Mouse (Mus musculus): ENCODE results near the gene Jkamp.

Gene Jkamp

GRCm38 (mm10) chr12:72084261-72085023, 947 bp upstream of the Jkamp start:
- intact Hi-C loops (cut with DNase I), result no loop called here

- intact Hi-C loops (cut with DNase I), result no loop called here
These were observed 413 bp upstream of the Jkamp start for GRCm38 (mm10) chr12:72085024-72085328.

DNA sequence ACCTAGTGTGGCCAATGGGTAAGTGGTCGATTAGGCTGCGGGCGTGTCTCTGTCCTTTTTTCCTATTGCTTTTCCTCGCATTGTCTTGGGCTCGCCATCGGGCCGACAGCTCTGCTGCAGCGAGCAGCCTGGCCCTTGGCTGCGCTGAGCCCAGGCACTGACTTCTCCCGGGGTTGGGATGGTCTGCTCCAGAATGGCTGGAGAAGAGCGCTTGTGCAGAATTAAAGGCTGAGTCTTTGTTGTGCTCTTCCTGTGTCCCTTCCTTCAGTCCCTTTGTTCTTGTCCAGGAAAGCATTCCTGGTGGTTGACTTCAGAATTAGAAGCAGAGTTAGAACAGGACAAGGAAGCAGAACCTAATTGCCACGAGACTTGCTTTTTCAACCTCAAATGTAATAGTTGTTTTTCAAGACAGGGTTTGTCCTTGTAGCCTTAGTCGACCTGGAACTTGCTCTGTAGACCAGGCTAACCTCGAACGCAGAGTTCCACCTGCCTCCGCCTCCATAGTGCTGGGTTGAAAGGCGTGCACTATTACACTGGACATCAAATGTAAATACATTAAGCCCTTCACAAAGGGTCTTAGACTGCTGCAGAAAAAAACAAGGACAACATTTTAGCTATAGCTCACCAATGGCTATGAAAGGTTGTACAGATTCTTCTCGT, 907 bp downstream of the Jkamp start:
- intact Hi-C loops (cut with DNase I), result no loop called here

DNA sequence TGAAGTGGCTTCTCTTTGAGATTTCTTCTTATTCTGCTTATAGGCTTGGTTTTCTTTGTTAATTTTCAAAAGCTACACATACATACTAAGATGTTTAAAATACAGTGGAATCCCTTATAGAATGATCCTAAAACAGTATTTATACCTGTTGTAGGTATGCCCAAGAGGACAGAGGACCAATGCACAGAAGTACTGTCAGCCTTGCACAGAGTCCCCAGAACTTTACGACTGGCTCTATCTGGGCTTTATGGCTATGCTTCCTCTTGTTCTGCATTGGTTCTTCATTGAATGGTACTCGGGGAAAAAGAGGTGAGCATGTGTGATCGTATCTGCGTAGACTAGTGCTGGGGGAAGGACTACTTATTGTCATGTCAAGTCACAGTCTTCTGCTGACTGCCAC, 4.4 kb downstream of the Jkamp start:
- intact Hi-C loops (cut with DNase I), result no loop called here

DNA sequence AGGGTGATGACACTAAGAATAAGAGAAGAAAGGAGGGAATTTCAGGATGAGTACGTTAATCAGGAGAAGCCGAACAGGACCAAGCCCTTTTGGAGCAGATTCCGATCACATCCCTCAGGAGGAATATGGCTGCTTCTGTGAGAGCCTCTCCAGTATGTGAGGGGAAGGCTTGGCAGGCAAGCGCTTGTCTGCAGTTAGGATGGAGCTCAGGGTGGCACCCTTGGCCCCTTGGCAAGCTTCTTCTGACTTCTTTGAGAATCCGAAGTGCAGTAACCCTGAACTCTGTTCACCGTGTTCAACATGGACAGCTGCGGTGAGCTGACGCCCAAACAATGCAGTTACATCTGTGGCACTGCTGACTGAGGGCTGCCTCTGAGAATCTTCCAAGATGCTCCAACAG, 11.6 kb downstream of the Jkamp start:
- intact Hi-C loops (cut with DNase I), result no loop called here

GRCm38 (mm10) chr12:72102776-72103175, 17.4 kb downstream of the Jkamp start:
- intact Hi-C loops (cut with DNase I), result loop anchor here (5.0 to 10.0 kb wide), 2 partner anchors 132 to 315 kb away; no protein-coding TSS in a partner anchor

GRCm38 (mm10) chr12:72104027-72104426, 18.6 kb downstream of the Jkamp start:
- intact Hi-C loops (cut with DNase I), result loop anchor here (2.0 to 10.0 kb wide), 3 partner anchors 131 to 323 kb away; no protein-coding TSS in a partner anchor

DNA sequence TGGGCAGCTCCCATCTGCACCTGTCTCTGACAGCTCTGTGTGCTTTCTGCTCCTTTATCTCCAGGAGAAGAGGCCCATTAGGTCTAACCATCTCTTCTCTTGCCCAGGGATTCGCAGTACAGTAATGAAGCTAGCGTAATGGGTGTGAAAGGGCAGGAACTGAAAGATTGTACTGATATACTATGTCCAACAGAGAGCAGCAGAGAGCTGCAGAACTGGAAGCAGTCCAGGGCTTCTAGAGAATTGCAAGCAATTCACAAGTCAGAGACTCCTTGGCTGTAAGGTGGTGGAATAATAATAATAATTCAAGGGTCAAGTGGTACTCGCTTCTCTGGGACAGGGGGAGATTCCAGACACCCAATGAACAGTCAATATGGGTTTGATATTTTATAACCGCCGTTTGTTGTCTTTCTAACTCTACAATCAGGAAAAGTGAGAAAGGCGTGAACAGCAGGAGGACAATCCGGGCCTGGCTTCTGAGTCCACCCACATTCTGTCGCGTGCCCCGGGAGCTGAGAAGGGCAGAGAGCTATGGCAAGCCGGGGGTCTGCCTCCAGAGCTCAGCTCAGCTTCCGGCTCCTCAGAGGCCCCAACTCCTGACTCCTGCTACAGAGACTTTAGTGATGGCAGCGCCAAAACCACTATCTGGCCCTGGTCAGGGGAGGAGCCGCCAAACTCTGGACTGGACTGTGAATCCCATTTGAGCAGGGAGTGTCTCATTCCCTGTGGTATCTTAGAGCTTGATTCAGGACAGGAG, 19.3 kb downstream of the Jkamp start:
- intact Hi-C loops (cut with DNase I), result loop anchor here (2.0 to 10.0 kb wide), 3 partner anchors 130 to 322 kb away; no protein-coding TSS in a partner anchor

DNA sequence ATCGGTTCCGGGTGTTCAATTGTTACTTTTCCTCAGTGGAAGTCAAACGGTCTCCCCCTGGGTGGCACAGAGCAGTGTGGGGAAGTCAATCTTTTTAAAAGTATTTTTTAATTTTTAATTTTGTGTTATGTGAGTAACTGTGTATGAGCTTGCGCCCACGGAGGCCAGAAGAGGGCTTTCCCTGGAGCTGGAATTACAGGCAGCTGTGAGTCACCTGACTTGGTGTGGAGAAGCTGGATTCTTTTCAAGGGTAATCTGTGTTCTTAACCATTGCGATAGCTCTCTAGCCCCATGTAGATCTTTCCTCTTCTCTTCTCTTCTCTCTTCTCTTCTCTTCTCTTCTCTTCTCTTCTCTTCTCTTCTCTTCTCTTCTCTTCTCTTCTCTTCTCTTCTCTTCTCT, 29.7 kb downstream of the Jkamp start:
- intact Hi-C loops (cut with DNase I), result no loop called here

- intact Hi-C loops (cut with DNase I), result no loop called here
These were observed 30.4 kb downstream of the Jkamp start for GRCm38 (mm10) chr12:72115686-72116345.

GRCm38 (mm10) chr12:72129203-72129602, 43.8 kb downstream of the Jkamp start:
- intact Hi-C loops (cut with DNase I), result no loop called here

DNA sequence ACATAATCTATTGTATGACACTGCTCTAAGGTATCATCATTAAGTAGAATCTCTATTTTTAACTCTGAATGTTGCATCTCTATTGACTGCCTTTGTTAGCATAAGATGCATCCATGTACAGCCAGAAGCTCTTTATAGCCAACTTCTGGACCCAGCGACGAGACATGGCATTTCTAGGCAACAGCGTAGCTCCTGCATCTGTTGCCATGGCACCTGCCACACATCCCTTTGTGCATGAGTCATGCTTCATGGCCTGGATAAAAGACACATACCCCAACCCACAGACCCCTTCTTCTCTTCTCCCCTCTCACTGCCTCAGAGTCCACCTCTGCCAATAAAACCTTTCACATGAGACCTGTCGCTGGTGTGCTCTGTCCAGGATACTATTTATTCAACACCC, 65.4 kb downstream of the Jkamp start:
- intact Hi-C loops (cut with DNase I), result no loop called here

Small RNA genes lying within 50 kb of the gene (microRNA-seq; reads per million reads assigned to microRNA genes)
- 0 reads per million in 2 experiments for gene Gm24466

Data from adrenal gland (tissue).